Mouse (Mus musculus): Measurements from ENCODE around the gene Vmn1r76.

The Vmn1r76 gene

DNA sequence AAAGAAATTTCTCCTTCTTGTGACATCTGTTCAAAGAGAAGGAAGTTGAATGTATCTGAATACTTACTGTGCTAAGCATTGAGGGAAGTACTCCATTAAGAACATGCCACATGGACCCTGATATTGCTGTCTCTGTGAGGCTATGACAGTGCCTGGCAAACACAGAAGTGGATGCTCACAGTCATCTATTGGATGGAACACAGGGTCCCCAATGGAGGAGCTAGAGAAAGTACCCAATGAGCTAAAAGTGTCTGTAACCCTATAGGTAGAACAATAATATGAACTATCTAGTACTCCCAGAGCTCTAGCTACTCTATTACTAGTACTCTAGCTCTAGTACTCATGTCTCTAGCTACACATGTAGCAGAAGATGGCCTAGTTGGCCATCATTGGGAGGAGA is at the start of gene Vmn1r76:
Vmn1r76 (minus strand) TSS at position 101 of the 400 bp plus-strand sequence.
- H3K27me3 ChIP-seq (ENCODE audit: control insufficient read depth, insufficient read depth, low read length, poor library complexity, severe bottlenecking): no peaks in the 10 kb centered on the region
- DNase-seq (ENCODE audit: low read depth, low spot score): no peak
- no peaks in the 10 kb centered on the region for H3K36me3 ChIP-seq (ENCODE audit: control insufficient read depth, insufficient read depth, low read length, poor library complexity, severe bottlenecking)

DNA sequence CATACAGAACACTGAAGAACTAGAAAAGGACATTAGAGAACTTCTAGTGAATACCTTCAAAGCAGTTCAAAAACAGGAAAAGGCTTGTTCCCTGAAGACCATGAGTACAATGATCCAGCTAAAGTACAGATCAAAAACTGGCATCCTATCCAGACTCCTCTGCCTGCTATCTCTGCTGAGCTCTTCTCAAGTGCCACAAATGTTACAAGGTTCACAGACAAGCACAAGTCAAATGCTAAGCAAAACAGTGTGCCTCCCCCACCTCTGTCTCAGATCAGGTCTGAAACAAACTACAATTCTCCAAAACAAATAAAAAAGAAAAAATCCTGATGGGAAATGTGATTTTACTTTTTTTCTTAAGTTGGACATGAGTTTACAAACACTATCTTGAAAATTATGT is 34.6 kb upstream of the Vmn1r76 start:
- H3K27me3 ChIP-seq (ENCODE audit: control insufficient read depth, insufficient read depth, low read length, poor library complexity, severe bottlenecking): no peaks in the 10 kb centered on the region
- H3K36me3 ChIP-seq (ENCODE audit: control insufficient read depth, insufficient read depth, low read length, poor library complexity, severe bottlenecking): no peaks in the 10 kb centered on the region
- DNase-seq (ENCODE audit: low read depth, low spot score): no peak

DNA sequence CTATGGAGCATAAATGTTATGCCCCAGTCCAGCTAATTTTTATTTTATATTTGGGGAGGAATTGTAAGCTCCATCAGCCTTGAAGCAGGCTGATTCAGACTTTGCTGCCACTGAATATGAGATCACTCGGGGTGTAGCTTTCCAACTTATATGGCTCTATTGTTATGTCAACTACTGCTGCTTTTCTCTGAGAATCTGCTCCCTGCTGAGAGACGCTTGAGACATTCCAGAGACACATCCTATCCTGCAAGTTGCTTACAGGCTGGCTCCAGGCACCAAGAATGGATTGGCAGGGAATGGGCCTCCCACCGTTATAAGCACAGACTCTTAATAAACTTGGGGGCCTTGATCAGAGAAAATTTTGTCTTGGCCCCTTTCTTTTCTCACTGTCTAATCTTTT is 10.0 kb upstream of the Vmn1r76 start:
- H3K36me3 ChIP-seq (ENCODE audit: control insufficient read depth, insufficient read depth, low read length, poor library complexity, severe bottlenecking): no peaks in the 10 kb centered on the region
- no peak for DNase-seq (ENCODE audit: low read depth, low spot score)
- no peaks in the 10 kb centered on the region for H3K27me3 ChIP-seq (ENCODE audit: control insufficient read depth, insufficient read depth, low read length, poor library complexity, severe bottlenecking)

DNA sequence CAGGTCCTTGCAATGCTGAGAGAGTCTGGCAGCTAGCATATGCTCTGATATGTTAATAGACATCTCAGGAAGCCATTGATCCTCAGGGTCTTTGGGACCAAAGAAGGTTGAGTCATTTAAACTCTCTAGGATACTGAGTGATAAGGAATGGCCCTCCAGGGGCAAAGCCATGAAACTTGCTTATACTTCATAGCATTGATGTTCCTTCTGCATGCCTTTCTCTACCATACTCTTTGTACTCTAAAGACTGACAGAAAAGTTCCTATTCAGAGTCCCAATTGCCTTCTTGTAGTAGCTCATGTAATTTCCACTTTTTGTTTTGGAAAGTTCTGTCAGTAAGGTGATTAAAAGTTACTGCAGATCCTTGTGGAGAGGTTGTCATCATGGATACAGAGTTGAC is 63.7 kb downstream of the Vmn1r76 start, which contains the start of gene Vmn1r75:
Vmn1r75 (plus strand) TSS at position 301 of the 400 bp plus-strand sequence.
- no peak for DNase-seq (ENCODE audit: low read depth, low spot score)
- H3K27me3 ChIP-seq (ENCODE audit: control insufficient read depth, insufficient read depth, low read length, poor library complexity, severe bottlenecking): no peaks in the 10 kb centered on the region

More for the DNA sequence above, 63.7 kb downstream of the Vmn1r76 start, which contains the start of gene Vmn1r75:
- H3K36me3 ChIP-seq (ENCODE audit: control insufficient read depth, insufficient read depth, low read length, poor library complexity, severe bottlenecking): no peaks in the 10 kb centered on the region

Measured in splenic B cell, adult 2 months (primary cell).